Mouse (Mus musculus) bone marrow macrophage, adult 2 months (primary cell): ENCODE measurements around the gene Src.

ENCODE experiments used
- CTCF ChIP-seq: IDR thresholded peaks from 2 replicates; pipeline ENCODE4 v1.5.1; 2012; ENCODE audit warnings: low read depth, mild to moderate bottlenecking, low read length, moderate library complexity
- POLR2A ChIP-seq: IDR thresholded peaks from 2 replicates; pipeline ENCODE4 v1.6.1; 2012; ENCODE audit warnings: mild to moderate bottlenecking, low read depth, low read length, borderline replicate concordance

GRCm38 (mm10) chr2:157428351-157429139 is 10.3 kb downstream of the Src start:
- TF ChIP-seq POLR2A: no peak
- no peak for TF ChIP-seq CTCF
